Mouse (Mus musculus) forebrain, embryonic 12.5 days (tissue): ENCODE data around the gene Mmd2. TPM values are rescaled to one million over a fixed set of nuclear protein-coding genes. Genes with fewer than 3 reads are reported as not detected.

Experiments
- ATAC-seq: fragments of 200-750 bp; cut with Nextera tagmentation; 2 replicates; pipeline ENCODE4 v1.8.0; 2017; ENCODE audit warnings: moderate TSS enrichment; ENCODE audit not compliant: low FRiP score
- H3K27ac ChIP-seq: fragments of 300-500 bp; sonication (generic); 2 replicates; pipeline ENCODE4 v1.5.1; 2016; ENCODE audit warnings: mild to moderate bottlenecking
- H3K27me3 ChIP-seq: fragments of 300-500 bp; sonication (generic); 2 replicates; pipeline ENCODE4 v1.6.1; 2016; ENCODE audit warnings: mild to moderate bottlenecking
- H3K36me3 ChIP-seq: fragments of 300-500 bp; sonication (generic); replicated peaks from 2 replicates; pipeline ENCODE4 v1.6.1; 2016; ENCODE audit warnings: mild to moderate bottlenecking
- H3K4me1 ChIP-seq: fragments of 300-500 bp; sonication (generic); 2 replicates; pipeline ENCODE4 v1.6.1; 2016
- H3K4me2 ChIP-seq: fragments of 300-500 bp; sonication (generic); 2 replicates; pipeline ENCODE4 v1.6.1; 2016; ENCODE audit warnings: mild to moderate bottlenecking, moderate library complexity
- H3K4me3 ChIP-seq: fragments of 300-500 bp; sonication (generic); replicated peaks from 2 replicates; pipeline ENCODE4 v1.5.1; 2016; ENCODE audit warnings: mild to moderate bottlenecking
- H3K9ac ChIP-seq: fragments of 300-500 bp; sonication (generic); 2 replicates; pipeline ENCODE4 v1.6.1; 2016; ENCODE audit warnings: mild to moderate bottlenecking
- H3K9me3 ChIP-seq: fragments of 300-500 bp; sonication (generic); 2 replicates; pipeline ENCODE4 v1.6.1; 2016
- WGBS: fragments of 180-500 bp; shearing (Covaris S2); methylation state at CpG from one replicate; pipeline ENCODE4 v1.1.7; 2016; 5-methylcytosine and 5-hydroxymethylcytosine counted together
- polyA plus RNA-seq: library from polyadenylated mRNA; unstranded; fragments of >200 nt; fragmentation: Nextera tagmentation; extraction: Ambion mirVana; gene quantifications from 2 replicates; pipeline ENCODE4 v1.2.1, GENCODE M21; 2016

Mmd2 gene
- polyA plus RNA-seq, 1 experiment from 2014 or later = 20.0 TPM

DNA sequence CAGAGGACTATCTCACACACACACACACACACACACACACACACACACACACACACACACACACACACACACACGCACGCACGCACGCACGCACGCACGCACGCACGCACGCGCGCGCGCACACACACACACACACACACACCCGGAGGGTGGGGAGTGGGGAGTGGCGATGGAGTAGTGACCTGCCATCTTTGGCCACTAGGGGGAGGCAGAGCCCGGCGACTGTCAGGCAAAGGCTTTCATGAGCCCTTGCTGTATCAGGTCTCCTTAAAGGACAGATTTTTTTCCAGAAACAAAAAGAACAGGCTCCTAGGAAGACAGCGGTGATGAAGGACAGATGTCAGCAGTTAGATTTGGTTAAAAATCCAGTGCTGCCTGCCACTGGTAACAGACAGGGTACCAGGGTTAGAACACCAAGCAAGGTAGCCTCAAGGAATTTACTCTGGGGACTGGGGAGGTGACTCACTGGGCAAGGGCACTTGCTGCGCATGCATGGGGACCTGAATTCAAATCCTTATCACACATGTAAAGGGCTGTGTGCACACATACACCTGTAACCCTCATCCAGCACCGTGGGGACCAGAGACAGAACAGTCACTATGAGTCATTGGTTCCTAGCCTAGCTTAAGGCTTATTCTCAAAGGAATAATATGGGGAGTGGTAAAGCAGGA is 51.1 kb downstream of the Mmd2 start:
- H3K4me2 ChIP-seq = peak overlapping the region; percentile 27; the same call in 1 of the 2 replicates
- no peaks in the 10 kb centered on the region for H3K9me3 ChIP-seq
- no peak overlapping the region for H3K9ac ChIP-seq
- no peaks in the 10 kb centered on the region for H3K4me1 ChIP-seq
- H3K27ac ChIP-seq = no peak overlapping the region
- WGBS = 32% methylated on average over 10 of the region's 21 CpGs
- no peaks in the 10 kb centered on the region for H3K36me3 ChIP-seq
- H3K27me3 ChIP-seq = no peaks in the 10 kb centered on the region
- ATAC-seq = peak; percentile 72
- H3K4me3 ChIP-seq = no peak overlapping the region

DNA sequence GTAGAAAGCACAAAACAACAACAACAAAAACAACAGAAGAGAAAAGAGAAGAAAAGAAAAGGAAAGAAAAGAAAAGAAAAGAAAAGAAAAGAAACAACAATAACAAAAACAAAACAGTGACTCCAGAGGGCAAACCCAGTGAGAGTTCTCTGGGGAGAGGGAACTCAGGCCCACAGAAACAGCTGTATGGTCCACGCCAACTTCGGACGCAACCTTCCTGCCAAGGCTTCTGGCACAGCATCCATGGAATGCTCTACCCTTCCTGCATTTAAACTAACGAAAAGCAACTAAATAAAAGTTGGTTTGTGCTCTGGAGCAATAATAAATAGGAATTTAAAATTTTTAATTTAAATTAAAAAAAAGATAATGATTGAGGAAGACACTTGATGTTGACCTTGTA is 51.9 kb downstream of the Mmd2 start:
- Histone ChIP-seq H3K9me3 (no peaks in the 10 kb centered on the region), H3K27me3 (no peaks in the 10 kb centered on the region), H3K9ac (no peak overlapping the region), H3K36me3 (no peaks in the 10 kb centered on the region), H3K4me1 (no peaks in the 10 kb centered on the region), H3K4me2 (no peak overlapping the region), H3K4me3 (no peak overlapping the region), H3K27ac (no peak overlapping the region)
- WGBS = 94% methylated on average over 4 of the region's 4 CpGs
- ATAC-seq = no peak

DNA sequence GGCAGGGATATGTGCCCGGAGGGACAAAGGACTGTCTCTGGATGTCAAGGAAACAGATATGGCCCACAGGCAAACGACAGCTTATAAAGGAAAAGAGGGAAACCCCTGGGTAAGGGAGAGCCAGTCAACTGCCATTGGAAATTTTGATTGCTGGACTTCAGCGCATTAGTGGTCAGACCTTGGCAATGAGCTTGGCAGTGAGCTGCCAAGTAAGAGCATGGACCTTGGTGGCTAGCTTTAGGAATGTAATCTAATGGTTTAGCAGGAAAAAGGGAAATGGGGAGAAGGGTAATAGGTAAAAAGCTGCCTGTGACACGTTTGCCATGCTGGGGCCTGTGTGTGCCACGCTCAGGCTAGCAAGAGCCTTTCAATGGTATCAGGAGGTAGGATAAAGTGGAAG is 52.7 kb downstream of the Mmd2 start:
- Histone ChIP-seq H3K27me3 (peaks cover under 1% of the 10 kb centered on the region; the same call in 1 of the 2 replicates), H3K4me1 (0 out of 2 replicates have a peak, but pooled peaks cover 4% of the 10 kb centered on the region), H3K4me3 (no peak overlapping the region), H3K36me3 (no peaks in the 10 kb centered on the region), H3K9ac (no peak overlapping the region), H3K4me2 (no peak overlapping the region), H3K9me3 (no peaks in the 10 kb centered on the region), H3K27ac (no peak overlapping the region)
- no peak for ATAC-seq
- WGBS = 76% methylated on average over 5 of the region's 5 CpGs

DNA sequence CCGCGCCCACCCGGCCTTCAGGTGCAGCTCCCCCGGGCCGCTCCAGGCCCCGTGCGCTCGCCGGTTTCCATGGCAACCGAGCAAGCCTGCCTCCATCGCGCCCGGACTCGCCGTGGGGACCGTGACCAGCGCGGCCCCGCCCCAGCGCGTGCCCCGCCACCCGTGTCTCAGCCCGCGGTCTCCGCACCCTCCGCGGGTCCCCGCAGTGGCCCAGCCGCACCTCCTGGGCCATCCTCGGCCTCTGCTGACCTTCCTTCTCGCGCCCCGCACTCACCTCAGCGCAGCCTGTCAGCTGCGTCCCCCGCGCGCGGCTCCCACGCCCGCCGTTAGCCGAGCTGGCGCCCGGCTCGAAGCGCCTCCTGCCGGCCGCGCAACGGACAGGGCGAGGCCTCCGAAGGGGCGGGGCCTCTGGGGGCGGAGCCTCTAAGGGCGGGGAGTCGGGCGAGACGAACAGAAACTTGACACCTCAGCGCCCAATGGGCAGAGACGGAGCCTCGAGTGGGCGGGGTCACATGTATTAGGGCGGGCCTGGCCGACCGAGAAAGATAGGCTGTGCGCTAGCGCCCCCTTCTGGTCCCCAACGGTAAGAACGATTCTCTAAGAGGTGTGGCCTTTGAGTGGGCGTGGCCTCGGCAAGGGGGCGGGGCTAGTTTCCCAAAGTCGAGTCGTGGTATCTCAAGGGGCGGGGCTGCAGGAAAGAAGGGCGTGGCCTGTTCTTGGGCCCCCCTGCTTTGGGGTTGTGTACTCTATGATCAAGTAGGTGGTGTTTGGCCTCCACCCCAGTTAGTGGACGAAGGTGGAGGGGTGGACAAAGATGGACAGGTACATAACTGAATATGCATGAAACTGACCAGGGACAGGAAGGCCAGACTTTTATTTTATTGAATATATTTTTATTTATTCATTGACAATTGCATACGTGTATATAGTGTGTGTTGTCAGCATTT is 57.6 kb downstream of the Mmd2 start, which contains the start of gene Radil:
Radil (minus strand) TSS at position 393 of the 947 bp plus-strand sequence.
- H3K36me3 ChIP-seq = no peaks in the 10 kb centered on the region
- no peaks in the 10 kb centered on the region for H3K9me3 ChIP-seq
- peak; percentile 94 for ATAC-seq
- peaks cover 27% of the 10 kb centered on the region for H3K4me1 ChIP-seq
- H3K4me2 ChIP-seq = peak within 1 kb of the TSS; percentile 97
- peak within 1 kb of the TSS; percentile 59 for H3K9ac ChIP-seq
- H3K27me3 ChIP-seq = peaks cover 38% of the 10 kb centered on the region
- H3K27ac ChIP-seq = no peak within 1 kb of the TSS
- H3K4me3 ChIP-seq = peak within 1 kb of the TSS; percentile 62
- 2% methylated on average over 78 of the region's 80 CpGs for WGBS

DNA sequence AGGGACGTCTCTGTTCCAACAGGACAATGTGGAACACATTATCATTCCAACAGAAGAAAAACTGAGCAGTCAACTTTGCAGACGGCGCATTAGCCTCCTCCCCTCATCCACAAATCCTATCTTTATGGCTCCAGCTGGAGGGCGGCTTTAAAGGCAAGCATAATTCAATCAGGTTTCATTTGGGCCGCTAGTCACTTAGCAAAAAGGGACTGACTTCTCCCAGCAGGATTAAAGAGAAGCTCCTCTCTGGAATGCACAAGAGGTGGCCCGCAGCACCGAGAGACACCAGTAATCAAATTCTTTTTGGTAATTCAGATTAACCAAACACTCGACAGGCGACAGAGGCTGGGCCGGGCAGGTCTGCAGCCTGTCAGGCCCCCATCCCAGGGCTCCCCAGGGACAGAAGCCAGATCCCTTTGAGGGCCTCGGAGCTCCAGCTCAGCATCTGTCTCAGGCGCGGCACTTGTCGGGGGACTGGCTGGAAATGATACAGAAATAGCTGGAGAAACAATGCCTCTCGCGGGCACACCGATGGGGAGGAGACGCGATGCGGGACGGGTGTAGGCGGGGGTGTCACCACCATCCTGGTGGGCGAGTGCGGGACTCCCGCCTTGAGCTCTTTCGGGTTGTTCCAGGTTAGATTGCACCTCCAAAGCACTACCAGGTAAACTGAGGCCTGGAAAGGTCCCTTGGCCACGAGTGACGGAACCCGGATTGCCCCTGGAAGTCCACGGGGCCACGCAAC is 58.5 kb downstream of the Mmd2 start:
- Histone ChIP-seq H3K36me3 (no peaks in the 10 kb centered on the region), H3K9ac (peak overlapping the region; percentile 59), H3K27me3 (peaks cover 38% of the 10 kb centered on the region), H3K27ac (no peak overlapping the region), H3K4me2 (peak overlapping the region; percentile 97), H3K9me3 (no peaks in the 10 kb centered on the region), H3K4me1 (peaks cover 27% of the 10 kb centered on the region), H3K4me3 (peak overlapping the region; percentile 62)
- ATAC-seq = peak; percentile 36
- 2% methylated on average over 26 of the region's 31 CpGs for WGBS

DNA sequence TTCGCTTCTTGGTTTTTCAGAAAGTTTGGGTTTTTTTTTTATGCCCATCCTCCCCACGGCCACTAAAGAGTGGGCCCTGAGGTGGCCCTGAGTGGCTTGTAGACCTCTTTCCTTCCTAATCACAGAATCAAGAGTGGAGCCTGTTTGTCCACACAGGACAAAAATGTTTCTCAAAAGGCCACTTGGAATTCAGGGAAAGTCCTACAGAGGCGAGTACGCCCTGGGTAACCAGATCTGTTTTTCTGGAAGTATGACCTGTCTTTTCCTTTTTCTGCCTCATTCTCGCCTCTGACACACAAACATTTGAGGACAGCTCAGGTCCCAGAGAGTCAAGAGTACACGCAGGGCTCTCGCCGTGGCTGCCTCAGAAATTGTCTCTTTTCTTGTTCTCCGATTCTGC is 59.2 kb downstream of the Mmd2 start:
- Histone ChIP-seq H3K36me3 (no peaks in the 10 kb centered on the region), H3K4me1 (peaks cover 27% of the 10 kb centered on the region), H3K27ac (no peak overlapping the region)

DNA sequence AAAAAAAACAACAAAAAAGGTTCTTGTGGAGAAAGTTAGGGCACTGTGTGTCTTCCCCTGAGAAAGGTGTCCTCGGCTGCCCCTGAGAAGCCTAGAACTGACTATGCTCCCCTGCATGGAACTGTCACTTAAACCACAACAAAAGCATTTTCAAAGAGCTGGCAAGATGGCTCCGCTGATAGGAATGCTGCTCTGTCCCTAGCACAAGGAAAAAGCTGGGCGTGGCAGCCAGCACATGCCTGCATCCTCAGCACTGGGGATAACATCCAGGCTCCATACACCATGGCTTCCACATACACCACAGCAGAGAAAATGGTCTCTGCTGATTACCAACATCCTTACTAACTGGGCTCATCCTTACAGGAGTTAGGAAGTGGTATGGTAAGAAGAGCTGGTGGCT is 61.5 kb downstream of the Mmd2 start:
- 85% methylated on average over 3 of the region's 3 CpGs for WGBS
- Histone ChIP-seq H3K4me3 (no peak overlapping the region), H3K4me2 (no peak overlapping the region), H3K4me1 (peaks cover 27% of the 10 kb centered on the region), H3K27ac (no peak overlapping the region), H3K9ac (no peak overlapping the region), H3K9me3 (no peaks in the 10 kb centered on the region), H3K27me3 (peaks cover 38% of the 10 kb centered on the region), H3K36me3 (no peaks in the 10 kb centered on the region)
- no peak for ATAC-seq

More for the DNA sequence above, 59.2 kb downstream of the Mmd2 start:
- no peaks in the 10 kb centered on the region for H3K9me3 ChIP-seq
- no peak overlapping the region for H3K4me3 ChIP-seq
- WGBS = 55% methylated on average over 9 of the region's 9 CpGs
- peaks cover 38% of the 10 kb centered on the region for H3K27me3 ChIP-seq
- H3K9ac ChIP-seq = no peak overlapping the region
- no peak for ATAC-seq
- H3K4me2 ChIP-seq = no peak overlapping the region

DNA sequence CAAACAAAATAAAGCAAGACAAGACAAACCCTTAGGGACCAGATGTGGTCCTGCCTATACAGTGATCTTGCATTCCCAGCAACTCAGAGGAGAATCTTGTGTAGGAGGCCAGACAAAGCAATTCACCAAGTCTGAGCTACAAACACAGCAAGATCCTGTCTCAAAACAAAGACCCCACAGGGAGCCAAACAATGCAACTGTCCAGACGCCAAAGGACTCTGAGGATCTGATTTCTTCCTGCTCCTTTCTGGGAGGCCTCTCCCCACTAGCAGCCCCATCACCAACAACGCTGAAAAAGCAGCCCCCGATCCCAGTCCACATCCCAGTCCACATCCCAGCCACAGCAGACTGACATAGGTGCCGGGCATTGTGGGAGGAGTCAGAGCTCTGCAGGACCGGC is 62.3 kb downstream of the Mmd2 start:
- no peak overlapping the region for H3K27ac ChIP-seq
- no peaks in the 10 kb centered on the region for H3K9me3 ChIP-seq
- H3K36me3 ChIP-seq = no peaks in the 10 kb centered on the region
- peaks cover 27% of the 10 kb centered on the region for H3K4me1 ChIP-seq
- H3K4me3 ChIP-seq = no peak overlapping the region
- H3K27me3 ChIP-seq = peaks cover 38% of the 10 kb centered on the region
- H3K9ac ChIP-seq = no peak overlapping the region
- 6% methylated on average over 5 of the region's 5 CpGs for WGBS
- H3K4me2 ChIP-seq = no peak overlapping the region
- no peak for ATAC-seq

DNA sequence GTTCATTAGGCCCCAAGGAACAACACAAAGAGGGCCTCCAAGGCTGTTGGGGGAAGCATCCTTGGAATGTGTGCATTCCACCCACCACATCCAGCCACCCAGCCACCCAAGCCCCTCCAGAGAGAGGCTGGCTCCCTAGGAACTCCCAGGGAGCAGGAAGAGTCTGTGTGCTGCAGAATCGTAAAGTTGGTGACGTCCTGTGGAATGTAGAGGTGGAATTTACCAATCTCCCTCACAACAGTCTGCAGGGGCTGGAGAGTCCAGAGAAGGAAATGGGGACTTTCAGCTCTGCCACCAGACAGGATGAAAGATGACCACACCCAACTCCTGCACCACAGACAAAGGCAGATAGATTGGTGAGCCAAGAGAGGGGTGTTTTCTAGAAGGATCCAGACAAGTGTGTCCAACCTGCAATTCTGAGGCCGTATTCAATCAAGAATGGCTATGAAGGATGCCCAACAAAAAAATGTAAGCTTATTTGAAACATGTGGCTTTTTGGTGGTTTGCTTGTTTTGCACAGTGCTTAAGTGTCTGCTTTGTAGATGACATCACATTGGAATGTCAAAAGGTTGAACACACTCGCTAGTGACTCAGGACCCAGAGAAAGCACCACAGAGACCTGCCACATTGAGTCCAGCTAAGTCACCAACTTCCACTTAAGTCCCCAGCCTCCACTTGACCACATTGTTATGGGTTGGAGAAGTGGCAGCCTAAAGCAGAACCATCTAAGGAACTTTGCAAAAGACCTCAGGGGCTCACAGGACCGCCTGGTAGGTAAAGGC is 63.4 kb downstream of the Mmd2 start:
- H3K4me2 ChIP-seq = no peak overlapping the region
- peaks cover 16% of the 10 kb centered on the region for H3K4me1 ChIP-seq
- no peak for ATAC-seq
- no peaks in the 10 kb centered on the region for H3K36me3 ChIP-seq
- WGBS = 82% methylated on average over 5 of the region's 5 CpGs
- H3K9ac ChIP-seq = no peak overlapping the region
- no peak overlapping the region for H3K4me3 ChIP-seq
- no peak overlapping the region for H3K27ac ChIP-seq
- no peaks in the 10 kb centered on the region for H3K9me3 ChIP-seq
- H3K27me3 ChIP-seq = peaks cover 30% of the 10 kb centered on the region

DNA sequence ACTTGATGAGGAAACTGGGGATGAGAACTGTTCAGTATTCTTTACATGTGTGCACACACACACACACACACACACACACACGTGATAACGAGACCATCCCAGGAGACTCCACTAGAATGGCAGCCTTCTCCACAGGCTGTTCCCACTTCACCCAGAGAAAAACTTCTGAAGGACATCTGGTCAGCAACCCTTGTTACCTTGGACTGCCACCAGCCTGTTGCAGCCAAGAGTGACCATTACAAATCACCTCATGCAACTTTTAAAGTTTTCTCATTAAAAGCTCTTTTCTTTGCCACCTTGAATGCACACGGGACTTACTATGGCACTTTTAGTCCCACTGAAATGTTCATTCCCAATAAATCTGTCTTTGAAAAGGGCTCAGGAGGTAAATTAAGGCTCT is 71.3 kb downstream of the Mmd2 start:
- Histone ChIP-seq H3K27ac (no peak overlapping the region), H3K27me3 (no peaks in the 10 kb centered on the region), H3K9ac (no peak overlapping the region), H3K36me3 (no peaks in the 10 kb centered on the region), H3K9me3 (no peaks in the 10 kb centered on the region), H3K4me1 (no peaks in the 10 kb centered on the region), H3K4me2 (no peak overlapping the region), H3K4me3 (no peak overlapping the region)
- no peak for ATAC-seq
- WGBS = 81% methylated on average over 3 of the region's 3 CpGs

DNA sequence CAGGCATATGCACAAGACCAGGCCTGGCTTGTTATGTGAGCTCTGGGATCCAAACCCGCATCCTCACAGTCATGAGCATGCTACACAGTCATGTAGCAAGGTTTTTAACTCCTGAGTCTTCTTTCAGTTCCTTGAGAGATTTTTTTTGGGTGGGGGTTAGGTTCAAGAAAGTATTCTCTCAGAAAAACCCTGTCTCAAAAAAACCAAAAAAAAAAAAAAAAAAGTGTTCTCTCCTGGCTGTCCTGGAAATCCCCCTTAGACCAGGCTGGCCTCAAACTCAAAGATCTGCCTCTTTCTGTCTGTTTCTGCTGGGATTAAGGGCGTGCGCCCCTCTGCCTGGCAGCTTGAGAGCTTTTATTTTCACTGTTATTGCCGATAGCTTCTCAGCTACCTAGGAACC is 73.2 kb downstream of the Mmd2 start:
- 89% methylated on average over 4 of the region's 4 CpGs for WGBS
- no peak for ATAC-seq
- H3K4me3 ChIP-seq = no peak overlapping the region
- H3K27me3 ChIP-seq = peaks cover 3% of the 10 kb centered on the region
- no peaks in the 10 kb centered on the region for H3K9me3 ChIP-seq
- H3K36me3 ChIP-seq = no peaks in the 10 kb centered on the region
- H3K9ac ChIP-seq = no peak overlapping the region
- H3K4me2 ChIP-seq = no peak overlapping the region
- no peaks in the 10 kb centered on the region for H3K4me1 ChIP-seq
- H3K27ac ChIP-seq = no peak overlapping the region
